Mouse (Mus musculus) midbrain, embryonic 16.5 days (tissue): ENCODE results near the gene Oxt. TPM values are rescaled to one million over a fixed set of nuclear protein-coding genes. Genes with fewer than 3 reads are reported as not detected.

Experiments used
- ATAC-seq: fragments of 200-750 bp; cut with Nextera tagmentation; 2 replicates; pipeline ENCODE4 v1.8.0; 2017; ENCODE audit warnings: moderate TSS enrichment
- H3K27ac ChIP-seq: fragments of 300-500 bp; sonication (generic); 2 replicates; pipeline ENCODE4 v1.5.1; 2014; ENCODE audit warnings: mild to moderate bottlenecking, low read length, mixed read lengths
- H3K27me3 ChIP-seq: fragments of 300-500 bp; sonication (generic); 2 replicates; pipeline ENCODE4 v1.6.1; 2014; ENCODE audit warnings: low read depth, low read length, mixed read lengths; ENCODE audit not compliant: control insufficient read depth, insufficient read depth
- H3K36me3 ChIP-seq: fragments of 300-500 bp; sonication (generic); 2 replicates; pipeline ENCODE4 v1.6.1; 2014; ENCODE audit warnings: mild to moderate bottlenecking, low read length, moderate library complexity, mixed read lengths; ENCODE audit not compliant: control insufficient read depth, insufficient read depth
- H3K4me1 ChIP-seq: fragments of 300-500 bp; sonication (generic); 2 replicates; pipeline ENCODE4 v1.6.1; 2014; ENCODE audit warnings: mild to moderate bottlenecking, low read length, mixed read lengths; ENCODE audit not compliant: control insufficient read depth, insufficient read depth
- H3K4me2 ChIP-seq: fragments of 300-500 bp; sonication (generic); 2 replicates; pipeline ENCODE4 v1.6.1; 2014; ENCODE audit warnings: mild to moderate bottlenecking, low read length, mixed read lengths
- H3K4me3 ChIP-seq: fragments of 300-500 bp; sonication (generic); 2 replicates; pipeline ENCODE4 v1.5.1; 2014; ENCODE audit warnings: low read depth, mild to moderate bottlenecking, low read length, moderate library complexity, mixed read lengths
- H3K9ac ChIP-seq: fragments of 300-500 bp; sonication (generic); 2 replicates; pipeline ENCODE4 v1.6.1; 2014; ENCODE audit warnings: low read depth, low read length, mixed read lengths
- H3K9me3 ChIP-seq: fragments of 300-500 bp; sonication (generic); replicated peaks from 2 replicates; pipeline ENCODE4 v1.6.1; 2014; ENCODE audit warnings: mild to moderate bottlenecking, low read length, mixed read lengths; ENCODE audit not compliant: control insufficient read depth, poor library complexity, severe bottlenecking
- WGBS: fragments of 180-500 bp; shearing (Covaris S2); extraction: QIAGEN DNeasy Blood & Tissue Kit; methylation state at CpG from one replicate; pipeline ENCODE4 v1.1.7; 2014; 5-methylcytosine and 5-hydroxymethylcytosine counted together
- polyA plus RNA-seq: library from polyadenylated mRNA; unstranded; fragments of >200 nt; fragmentation: Nextera tagmentation; extraction: Ambion mirVana; gene quantifications from 2 replicates; pipeline ENCODE4 v1.2.1, GENCODE M21; 2015

The Oxt gene
- polyA plus RNA-seq, 1 experiment from 2014 or later: 15.3 TPM

- Histone ChIP-seq H3K9me3 (no peaks in the 10 kb centered on the region), H3K36me3 (peaks cover 54% of the 10 kb centered on the region), H3K4me3 (no peak overlapping the region), H3K4me2 (no peak overlapping the region), H3K27ac (no peak overlapping the region), H3K4me1 (no peaks in the 10 kb centered on the region), H3K9ac (no peak overlapping the region), H3K27me3 (no peaks in the 10 kb centered on the region)
- no peak for ATAC-seq
- 95% methylated on average over 8 of the region's 8 CpGs for WGBS
These were observed 29.0 kb upstream of the Oxt start for GRCm38 (mm10) chr2:130546957-130547356.

- no peaks in the 10 kb centered on the region for H3K4me1 ChIP-seq
- no peak overlapping the region for H3K4me3 ChIP-seq
- no peak overlapping the region for H3K27ac ChIP-seq
- H3K36me3 ChIP-seq: peaks cover 38% of the 10 kb centered on the region
- no peak overlapping the region for H3K9ac ChIP-seq
- H3K9me3 ChIP-seq: no peaks in the 10 kb centered on the region
- WGBS: 89% methylated on average over 7 of the region's 7 CpGs
- H3K27me3 ChIP-seq: no peaks in the 10 kb centered on the region
- H3K4me2 ChIP-seq: no peak overlapping the region
- no peak for ATAC-seq
These were observed 21.1 kb upstream of the Oxt start for GRCm38 (mm10) chr2:130554841-130555240.

- H3K36me3 ChIP-seq: peaks cover 34% of the 10 kb centered on the region
- H3K9me3 ChIP-seq: no peaks in the 10 kb centered on the region
- H3K27ac ChIP-seq: no peak overlapping the region
- no peaks in the 10 kb centered on the region for H3K27me3 ChIP-seq
- H3K4me2 ChIP-seq: no peak overlapping the region
- ATAC-seq: no peak
- 86% methylated on average over 1 of the region's 1 CpGs for WGBS
- H3K9ac ChIP-seq: no peak overlapping the region
- H3K4me3 ChIP-seq: no peak overlapping the region
- H3K4me1 ChIP-seq: no peaks in the 10 kb centered on the region
These were observed 19.7 kb upstream of the Oxt start for GRCm38 (mm10) chr2:130556292-130556691.

- Histone ChIP-seq H3K4me3 (no peak overlapping the region), H3K9me3 (no peaks in the 10 kb centered on the region), H3K4me2 (no peak overlapping the region), H3K4me1 (no peaks in the 10 kb centered on the region), H3K27me3 (no peaks in the 10 kb centered on the region), H3K27ac (no peak overlapping the region), H3K36me3 (peaks cover 29% of the 10 kb centered on the region), H3K9ac (no peak overlapping the region)
- ATAC-seq: no peak
- 100% methylated on average over 2 of the region's 2 CpGs for WGBS
These were observed 18.5 kb upstream of the Oxt start for GRCm38 (mm10) chr2:130557462-130557861.

GRCm38 (mm10) chr2:130558015-130558414, 18.0 kb upstream of the Oxt start:
- Histone ChIP-seq H3K4me3 (no peak overlapping the region), H3K4me1 (peaks cover 3% of the 10 kb centered on the region; the same call in 1 of the 2 replicates), H3K9ac (no peak overlapping the region), H3K9me3 (no peaks in the 10 kb centered on the region), H3K27ac (no peak overlapping the region), H3K4me2 (no peak overlapping the region), H3K36me3 (peaks cover 29% of the 10 kb centered on the region), H3K27me3 (no peaks in the 10 kb centered on the region)
- WGBS: 66% methylated on average over 2 of the region's 2 CpGs
- no peak for ATAC-seq

GRCm38 (mm10) chr2:130563212-130564055, 12.5 kb upstream of the Oxt start, which contains the start of gene Mrps26:
Gene Mrps26 (plus strand): TSS chr2:130563742.
- H3K9ac ChIP-seq: peak within 1 kb of the TSS; percentile 94
- peak; percentile 99 for ATAC-seq
- H3K9me3 ChIP-seq: no peaks in the 10 kb centered on the region
- peaks cover 7% of the 10 kb centered on the region; the same call in 1 of the 2 replicates for H3K36me3 ChIP-seq
- under 1% methylated on average over 61 of the region's 61 CpGs for WGBS
- peak within 1 kb of the TSS; percentile 70 for H3K27ac ChIP-seq
- peaks cover 18% of the 10 kb centered on the region for H3K4me1 ChIP-seq
- peak within 1 kb of the TSS; percentile 77 for H3K4me3 ChIP-seq
- H3K27me3 ChIP-seq: no peaks in the 10 kb centered on the region
- peak within 1 kb of the TSS; percentile 89 for H3K4me2 ChIP-seq

GRCm38 (mm10) chr2:130564063-130564462, 11.9 kb upstream of the Oxt start:
- no peaks in the 10 kb centered on the region for H3K9me3 ChIP-seq
- H3K27me3 ChIP-seq: no peaks in the 10 kb centered on the region
- peaks cover 7% of the 10 kb centered on the region; the same call in 1 of the 2 replicates for H3K36me3 ChIP-seq
- H3K4me2 ChIP-seq: peak overlapping the region; percentile 89
- H3K4me1 ChIP-seq: peaks cover 18% of the 10 kb centered on the region
- peak overlapping the region; percentile 77 for H3K4me3 ChIP-seq
- peak; percentile 41 for ATAC-seq
- under 1% methylated on average over 21 of the region's 23 CpGs for WGBS
- peak overlapping the region; percentile 45 for H3K27ac ChIP-seq
- peak overlapping the region; percentile 94 for H3K9ac ChIP-seq

- H3K9ac ChIP-seq: no peak overlapping the region
- peak overlapping the region; percentile 77 for H3K4me3 ChIP-seq
- H3K4me1 ChIP-seq: peaks cover 18% of the 10 kb centered on the region
- H3K9me3 ChIP-seq: no peaks in the 10 kb centered on the region
- 81% methylated on average over 8 of the region's 8 CpGs for WGBS
- peak overlapping the region; percentile 89 for H3K4me2 ChIP-seq
- peaks cover 7% of the 10 kb centered on the region; the same call in 1 of the 2 replicates for H3K36me3 ChIP-seq
- H3K27ac ChIP-seq: no peak overlapping the region
- ATAC-seq: no peak
- no peaks in the 10 kb centered on the region for H3K27me3 ChIP-seq
These were observed 11.0 kb upstream of the Oxt start for GRCm38 (mm10) chr2:130564983-130565382.

GRCm38 (mm10) chr2:130568921-130569320, 7.1 kb upstream of the Oxt start:
- H3K36me3 ChIP-seq: peaks cover 7% of the 10 kb centered on the region; the same call in 1 of the 2 replicates
- 88% methylated on average over 4 of the region's 4 CpGs for WGBS
- peaks cover 12% of the 10 kb centered on the region for H3K4me1 ChIP-seq
- no peak overlapping the region for H3K27ac ChIP-seq
- no peak for ATAC-seq
- H3K9ac ChIP-seq: no peak overlapping the region
- no peak overlapping the region for H3K4me3 ChIP-seq
- H3K27me3 ChIP-seq: no peaks in the 10 kb centered on the region
- no peak overlapping the region for H3K4me2 ChIP-seq
- H3K9me3 ChIP-seq: no peaks in the 10 kb centered on the region
